Mouse (Mus musculus) MEL (cell line): ENCODE results near the gene Stk10. TPM values are rescaled to one million over a fixed set of nuclear protein-coding genes. Genes with fewer than 3 reads are reported as not detected.
A peak's percentile ranks its signal among the peaks of the same experiment; 100 is the strongest.

Experiments
- DNase-seq: peaks from one replicate; pipeline ENCODE4 v3.0.0; 2011; ENCODE audit warnings: low read depth, low spot score
- H3K27ac ChIP-seq: 2 replicates; pipeline ENCODE4 v1.5.1; 2012; ENCODE audit warnings: low read depth, mild to moderate bottlenecking, control low read depth, low read length, moderate library complexity; ENCODE audit not compliant: control insufficient read depth
- H3K27me3 ChIP-seq, 2 experiments: fragments of 150-350 bp in 1 of 2; sonication (generic) in 1 of 2; 2 replicates each; pipeline ENCODE4 v1.6.1; 2012; ENCODE audit warnings: low read length in 2 of 2, mild to moderate bottlenecking in 2 of 2, improper control_type of control experiment in 1 of 2, moderate library complexity in 1 of 2; ENCODE audit not compliant: insufficient read depth in 2 of 2, control insufficient read depth in 1 of 2
- H3K36me3 ChIP-seq, 2 experiments: 2 replicates each; pipeline ENCODE4 v1.6.1; 2012 to 2014; ENCODE audit warnings: low read length in 2 of 2, improper control_type of control experiment in 1 of 2, inconsistent platforms in 1 of 2, mild to moderate bottlenecking in 1 of 2; ENCODE audit not compliant: insufficient read depth in 2 of 2, control insufficient read depth in 1 of 2
- H3K4me1 ChIP-seq, 2 experiments: fragments of 150-350 bp in 1 of 2; sonication (generic) in 1 of 2; 2 replicates each; pipeline ENCODE4 v1.6.1; 2012; ENCODE audit warnings: low read length in 2 of 2, improper control_type of control experiment in 1 of 2, mild to moderate bottlenecking in 1 of 2; ENCODE audit not compliant: insufficient read depth in 2 of 2, control insufficient read depth in 1 of 2
- H3K4me3 ChIP-seq, 2 experiments: fragments of 150-350 bp in 1 of 2; sonication (generic) in 1 of 2; 2 replicates each; pipeline ENCODE4 v1.5.1; 2012; ENCODE audit warnings: low read depth in 2 of 2, low read length in 2 of 2, mild to moderate bottlenecking in 2 of 2, moderate library complexity in 2 of 2, control low read depth in 1 of 2, improper control_type of control experiment in 1 of 2; ENCODE audit not compliant: control insufficient read depth in 1 of 2, insufficient read depth in 1 of 2
- H3K79me2 ChIP-seq: 2 replicates; pipeline ENCODE4 v1.6.1; 2012; ENCODE audit warnings: mild to moderate bottlenecking, low read length, moderate library complexity; ENCODE audit not compliant: control insufficient read depth, poor library complexity, insufficient read depth
- H3K9ac ChIP-seq: 2 replicates; pipeline ENCODE4 v1.6.1; 2012; ENCODE audit warnings: low read depth, mild to moderate bottlenecking, control low read depth, low read length, moderate library complexity; ENCODE audit not compliant: control insufficient read depth, poor library complexity, severe bottlenecking
- H3K9me3 ChIP-seq: fragments of 150-350 bp; sonication (generic); replicated peaks from 2 replicates; pipeline ENCODE4 v1.6.1; 2012; ENCODE audit warnings: mild to moderate bottlenecking, low read length, improper control_type of control experiment, moderate library complexity; ENCODE audit not compliant: insufficient read depth
- BHLHE40 ChIP-seq: IDR thresholded peaks from 2 replicates; pipeline ENCODE4 v1.6.1; 2012; ENCODE audit warnings: low read depth, mild to moderate bottlenecking, inconsistent platforms, low read length, improper control_type of control experiment, borderline replicate concordance
- CHD1 ChIP-seq: IDR thresholded peaks from 2 replicates; pipeline ENCODE4 v1.6.1; 2012; ENCODE audit warnings: low read depth, mild to moderate bottlenecking, inconsistent platforms, low read length, improper control_type of control experiment
- CHD2 ChIP-seq: IDR thresholded peaks from 2 replicates; pipeline ENCODE4 v1.6.1; 2011; ENCODE audit warnings: low read length, improper control_type of control experiment
- CTCF ChIP-seq, 3 experiments: IDR thresholded peaks in 2 of 3; conservative IDR thresholded peaks in 1 of 3; 2 replicates each; pipeline ENCODE4 v1.5.1; 2011 to 2012; ENCODE audit warnings: low read length in 3 of 3, low read depth in 2 of 3, mild to moderate bottlenecking in 2 of 3, improper control_type of control experiment in 1 of 3, inconsistent platforms in 1 of 3, mixed read lengths in 1 of 3, moderate library complexity in 1 of 3; ENCODE audit not compliant: control insufficient read depth in 1 of 3, insufficient read depth in 1 of 3, poor library complexity in 1 of 3, severe bottlenecking in 1 of 3
- E2F4 ChIP-seq: IDR thresholded peaks from 2 replicates; pipeline ENCODE4 v1.6.1; 2011; ENCODE audit warnings: low read depth, low read length, improper control_type of control experiment, borderline replicate concordance
- ETS1 ChIP-seq: IDR thresholded peaks from 2 replicates; pipeline ENCODE4 v1.6.1; 2012; ENCODE audit warnings: low read depth, mild to moderate bottlenecking, inconsistent platforms, low read length, improper control_type of control experiment, moderate library complexity
- GATA1 ChIP-seq: IDR thresholded peaks from 2 replicates; pipeline ENCODE4 v1.6.1; 2011; ENCODE audit warnings: low read depth, low read length, improper control_type of control experiment
- HCFC1 ChIP-seq: IDR thresholded peaks from 2 replicates; pipeline ENCODE4 v1.6.1; 2012; ENCODE audit warnings: low read depth, mild to moderate bottlenecking, inconsistent platforms, low read length, improper control_type of control experiment, moderate library complexity
- JUND ChIP-seq: IDR thresholded peaks from 2 replicates; pipeline ENCODE4 v1.6.1; 2011; ENCODE audit warnings: low read depth, mild to moderate bottlenecking, improper control_type of control experiment, low read length
- KAT2A ChIP-seq: conservative IDR thresholded peaks from 2 replicates; pipeline ENCODE4 v1.6.1; 2012; ENCODE audit warnings: low read depth, low read length, improper control_type of control experiment, inconsistent platforms
- MAFK ChIP-seq: IDR thresholded peaks from 2 replicates; pipeline ENCODE4 v1.6.1; 2011; ENCODE audit warnings: low read depth, mild to moderate bottlenecking, low read length, improper control_type of control experiment, borderline replicate concordance
- MAX ChIP-seq: IDR thresholded peaks from 2 replicates; pipeline ENCODE4 v1.6.1; 2011; ENCODE audit warnings: low read length, improper control_type of control experiment
- MAZ ChIP-seq: IDR thresholded peaks from 2 replicates; pipeline ENCODE4 v1.6.1; 2012; ENCODE audit warnings: low read depth, mild to moderate bottlenecking, inconsistent platforms, low read length, improper control_type of control experiment
- MYB ChIP-seq: IDR thresholded peaks from 2 replicates; pipeline ENCODE4 v1.6.1; 2011; ENCODE audit warnings: mild to moderate bottlenecking, low read depth, low read length, improper control_type of control experiment
- MYC ChIP-seq: IDR thresholded peaks from 2 replicates; pipeline ENCODE4 v1.6.1; 2011; ENCODE audit warnings: low read depth, mild to moderate bottlenecking, low read length, improper control_type of control experiment, moderate library complexity
- NELFE ChIP-seq: IDR thresholded peaks from 2 replicates; pipeline ENCODE4 v1.6.1; 2011; ENCODE audit warnings: low read depth, low read length, improper control_type of control experiment
- POLR2A ChIP-seq, 2 experiments: IDR thresholded peaks; 2 replicates each; pipeline ENCODE4 v1.6.1; 2011 to 2012; ENCODE audit warnings: low read length in 2 of 2, mild to moderate bottlenecking in 2 of 2, control low read depth in 1 of 2, improper control_type of control experiment in 1 of 2, low read depth in 1 of 2, moderate library complexity in 1 of 2; ENCODE audit not compliant: control insufficient read depth in 1 of 2, insufficient read depth in 1 of 2, poor library complexity in 1 of 2
- POLR2AphosphoS2 ChIP-seq: IDR thresholded peaks from 2 replicates; pipeline ENCODE4 v1.6.1; 2011; ENCODE audit warnings: low read length, improper control_type of control experiment
- SMC3 ChIP-seq: IDR thresholded peaks from 2 replicates; pipeline ENCODE4 v1.6.1; 2011; ENCODE audit warnings: low read depth, low read length, improper control_type of control experiment
- TBP ChIP-seq: IDR thresholded peaks from 2 replicates; pipeline ENCODE4 v1.8.0; 2011; ENCODE audit warnings: low read depth, low read length, improper control_type of control experiment
- TCF12 ChIP-seq: IDR thresholded peaks from 2 replicates; pipeline ENCODE4 v1.6.1; 2014; ENCODE audit warnings: low read depth, mild to moderate bottlenecking, inconsistent platforms, low read length, improper control_type of control experiment, moderate library complexity
- USF1 ChIP-seq: IDR thresholded peaks from 2 replicates; pipeline ENCODE4 v1.6.1; 2014; ENCODE audit warnings: low read depth, mild to moderate bottlenecking, inconsistent platforms, low read length, improper control_type of control experiment, moderate library complexity
- USF2 ChIP-seq, 2 experiments: IDR thresholded peaks; 2 replicates each; pipeline ENCODE4 v1.6.1; 2011 to 2012; ENCODE audit warnings: improper control_type of control experiment in 2 of 2, low read length in 2 of 2, borderline replicate concordance in 1 of 2, inconsistent platforms in 1 of 2, low read depth in 1 of 2, mild to moderate bottlenecking in 1 of 2; ENCODE audit not compliant: insufficient read depth in 1 of 2
- ZKSCAN1 ChIP-seq: IDR thresholded peaks from 2 replicates; pipeline ENCODE4 v1.6.1; 2012; ENCODE audit warnings: low read depth, mild to moderate bottlenecking, inconsistent platforms, low read length, improper control_type of control experiment, moderate library complexity
- ZMIZ1 ChIP-seq: IDR thresholded peaks from 2 replicates; pipeline ENCODE4 v1.6.1; 2012; ENCODE audit warnings: low read depth, mild to moderate bottlenecking, inconsistent platforms, low read length, improper control_type of control experiment, moderate library complexity
- polyA plus RNA-seq, 2 experiments: library from polyadenylated mRNA; stranded (reverse) in 1 of 2; unstranded in 1 of 2; fragments of >175 nt in 1 of 2; fragments of >200 nt in 1 of 2; gene quantifications; 2 replicates each; pipeline versions ENCODE4 v1.2.1 to v1.2.4; 2012; ENCODE audit warnings: low replicate concordance in 2 of 2, low read depth in 1 of 2; ENCODE audit not compliant: insufficient read length in 2 of 2, insufficient read depth in 1 of 2, missing spikeins in 1 of 2
- total RNA-seq: library from RNA; depleted of rRNA; stranded (reverse); fragments of 300-350 nt; gene quantifications from 2 replicates; pipeline ENCODE4 v1.2.3, GENCODE M21; 2012

Gene Stk10
- total and polyA plus RNA-seq, 3 experiments, result 10.8 to 14.4 TPM; not detected in 1

GRCm38 (mm10) chr11:32542687-32543411 is 9.7 kb downstream of the Stk10 start (continued):
- TF ChIP-seq BHLHE40, result 0 out of 2 replicates have a peak, but pooled peaks have one; percentile 45
- peak; percentile 33; the same call in 1 of the 2 replicates for TF ChIP-seq MAFK
- TF ChIP-seq ETS1, result peak; percentile 75; the same call in 1 of the 2 replicates
- no peak for TF ChIP-seq ZKSCAN1
- TF ChIP-seq TBP, result peak; percentile 70
- 0 out of 2 replicates have a peak, but pooled peaks have one; percentile 27 for TF ChIP-seq MAX
- TF ChIP-seq USF1, result peak; percentile 31; the same call in 1 of the 2 replicates

- H3K27me3 ChIP-seq, result no peaks in the 10 kb centered on the region
- peaks cover 19 to 34% of the 10 kb centered on the region in 2 experiments for H3K4me1 ChIP-seq
- H3K79me2 ChIP-seq, result no peaks in the 10 kb centered on the region; the same call in 1 of the 2 replicates
- TF ChIP-seq POLR2A (IDR thresholded peaks at IDR 0.05; ENCODE audit: control insufficient read depth in 1 of 2, insufficient read depth in 1 of 2, low read depth in 1 of 2, low read length in 2 of 2, poor library complexity in 1 of 2), result no peak
- TF ChIP-seq TCF12, result no peak
- TF ChIP-seq CHD1, result no peak
- TF ChIP-seq CTCF (IDR thresholded peaks at IDR 0.05 in 2 of 3, conservative IDR thresholded peaks at IDR 0.05 in 1 of 3; ENCODE audit: control insufficient read depth in 1 of 3, insufficient read depth in 1 of 3, low read depth in 2 of 3, low read length in 3 of 3, poor library complexity in 1 of 3, severe bottlenecking in 1 of 3), result no peak
- no peak for TF ChIP-seq NELFE
- no peak for TF ChIP-seq HCFC1
- TF ChIP-seq MYB, result no peak
- no peak for TF ChIP-seq MYC
- TF ChIP-seq SMC3, result no peak
- no peak for TF ChIP-seq E2F4
- no peak for TF ChIP-seq GATA1
- no peak for TF ChIP-seq ZMIZ1
- TF ChIP-seq ETS1, result no peak
- TF ChIP-seq POLR2AphosphoS2, result no peak
- TF ChIP-seq USF2 (IDR thresholded peaks at IDR 0.05; ENCODE audit: borderline replicate concordance in 1 of 2, insufficient read depth in 1 of 2, low read depth in 1 of 2, low read length in 2 of 2), result no peak
- TF ChIP-seq MAZ, result no peak
- no peak for TF ChIP-seq JUND
- no peak for TF ChIP-seq CHD2
- no peak for TF ChIP-seq KAT2A
- peak overlapping the region; percentile 96; the same call in 1 of the 2 replicates for H3K27ac ChIP-seq
- H3K36me3 ChIP-seq, result peaks cover 0 to 29% of the 10 kb centered on the region in 2 experiments; a peak in 2 of 4 replicates
- H3K9ac ChIP-seq, result no peak overlapping the region
- H3K9me3 ChIP-seq, result no peaks in the 10 kb centered on the region
- no peak for DNase-seq
- no peak overlapping the region for H3K4me3 ChIP-seq
These were observed 10.9 kb downstream of the Stk10 start for GRCm38 (mm10) chr11:32544041-32544440.
